Mouse (Mus musculus): ENCODE measurements around the gene Klhl3.

DNA sequence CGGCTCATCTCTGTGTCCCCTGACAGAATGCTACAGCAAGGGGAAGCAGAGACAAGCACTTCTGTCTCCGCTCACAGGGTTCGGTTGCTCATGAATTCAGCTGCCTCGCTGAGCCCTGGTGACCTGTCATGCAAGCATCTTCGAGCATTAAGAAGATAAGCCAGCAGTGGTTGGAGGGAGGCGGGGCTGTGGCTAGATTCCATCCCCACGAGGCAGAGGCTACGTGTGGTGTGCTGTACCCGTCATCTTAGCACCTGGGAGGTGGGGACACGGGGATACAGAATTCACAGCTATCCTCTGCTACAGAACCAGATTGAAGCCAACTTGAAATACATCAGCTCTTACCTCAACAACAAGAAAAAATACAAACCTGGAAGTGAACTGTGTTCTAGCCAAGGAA lies 73.3 kb downstream of the Klhl3 start:
- TF ChIP-seq EP300 (IDR thresholded peaks at IDR 0.05; ENCODE audit: low read depth): no peak
- no peak for TF ChIP-seq CTCF (IDR thresholded peaks at IDR 0.05; ENCODE audit: low read depth)

All from heart, postnatal 0 days (tissue).